In genomic region chr12:40164621-40165020, GRCm38 (mm10) we compare ENCODE assay signal across 9 mouse cellular contexts. TPM values are rescaled to one million over a fixed set of nuclear protein-coding genes. Genes with fewer than 3 reads are reported as not detected.
DNase-seq lines count a peak whose midpoint lies in the region; ATAC-seq and TF ChIP-seq lines count a peak whose summit lies in the region.
"Had no signal": no experiment of that assay in that cellular context is flagged by ENCODE, and none has a peak within 500 bp of the region (broad histone marks: within the 10 kb centered on the region; RNA-seq: fewer than 3 reads in every experiment).

No protein-coding gene starts in this region.

- H3K9me3 ChIP-seq in hindbrain, embryonic 16.5 days (ENCODE audit: control insufficient read depth, low read length) = no peaks in the 10 kb centered on the region

- 5% methylated on average over 2 of the region's 2 CpGs for WGBS in hindbrain, embryonic 16.5 days

- intact Hi-C loops in gastrocnemius, adult 2 months (cut with DNase I) = loop anchor here (2.0 to 5.0 kb wide), 2 partner anchors 82 to 652 kb away; no protein-coding TSS in a partner anchor

- no peaks in the 10 kb centered on the region for H3K36me3 ChIP-seq in hindbrain, embryonic 16.5 days (ENCODE audit: control insufficient read depth, insufficient read depth, low read length)

- ATAC-seq in hindbrain, embryonic 16.5 days = peak; percentile 72

- no peak overlapping the region for H3K4me3 ChIP-seq in gastrocnemius, adult 2 months
- H3K4me3 ChIP-seq in hindbrain, embryonic 16.5 days (ENCODE audit: low read length) = no peak overlapping the region

- DNase-seq in gastrocnemius, adult 2 months = no peak
- DNase-seq in gastrocnemius, postnatal 10 days = no peak
- DNase-seq in B cell, adult 2 months = peak; percentile 19 to 28
- DNase-seq in adipocyte (ENCODE audit: low spot score) = peak; percentile 57
- DNase-seq in lung, postnatal 36 days = peak; percentile 30
- DNase-seq in spleen, postnatal 10 days (ENCODE audit: low spot score in 2 of 2) = no peak
- DNase-seq in urinary bladder, postnatal 4 days (ENCODE audit: low spot score in 2 of 2) = no peak

- H3K9ac ChIP-seq in hindbrain, embryonic 16.5 days (ENCODE audit: low read depth, low read length) = no peak overlapping the region

- no peak overlapping the region for H3K27ac ChIP-seq in gastrocnemius, adult 2 months
- no peak overlapping the region for H3K27ac ChIP-seq in hindbrain, embryonic 16.5 days (ENCODE audit: low read depth, low read length)

- no peak overlapping the region for H3K4me2 ChIP-seq in hindbrain, embryonic 16.5 days (ENCODE audit: low read length)

- H3K27me3 ChIP-seq in hindbrain, embryonic 16.5 days (replicated peaks; ENCODE audit: control insufficient read depth, insufficient read depth, low read length) = no peaks in the 10 kb centered on the region

- no peaks in the 10 kb centered on the region for H3K4me1 ChIP-seq in hindbrain, embryonic 16.5 days (ENCODE audit: control insufficient read depth, insufficient read depth, low read depth, low read length)

- TF ChIP-seq CTCF in gastrocnemius, adult 2 months (IDR thresholded peaks at IDR 0.05) = peak; percentile 78

RNA-seq across cellular contexts. Expression of gene Scin, which starts 30.6 kb away (rescaled TPM):
- 1 to 10 TPM in 1 of 2 experiments, under 1 TPM in 1; 0.92 to 1.0 TPM for total RNA-seq in gastrocnemius, adult 2 months (2021)
- total RNA-seq in gastrocnemius, postnatal 10 days (2021) = 1 to 10 TPM in 1 of 2 experiments, under 1 TPM in 1; 0.82 to 1.3 TPM
- polyA plus RNA-seq in hindbrain, embryonic 16.5 days (2015; fragmentation: Nextera tagmentation; extraction: Ambion mirVana) = 0.21 TPM in 1 of 2 replicates, not detected in the other

RNA-seq across cellular contexts. Expression of gene Lsmem1, which starts 34.7 kb away (rescaled TPM):
- total RNA-seq in gastrocnemius, adult 2 months (2021) = 10 to 100 TPM; 55.8 to 58.6 TPM
- total RNA-seq in gastrocnemius, postnatal 10 days (2021) = 10 to 100 TPM; 40.8 to 45.7 TPM
- 0.16 TPM in 1 of 2 replicates, not detected in the other for polyA plus RNA-seq in hindbrain, embryonic 16.5 days (2015; fragmentation: Nextera tagmentation; extraction: Ambion mirVana)
- total RNA-seq: adrenal gland, postnatal 36 days had no signal

Comparison
In these comparisons a context has a peak if more than half of its experiments do, and no peak if none do; other contexts are left out.
1. DNase-seq: peak in B cell, adult 2 months (2 of 2), adipocyte (single experiment) and lung, postnatal 36 days (single experiment); none in gastrocnemius, adult 2 months (single experiment), gastrocnemius, postnatal 10 days (single experiment), spleen, postnatal 10 days (0 of 2) and urinary bladder, postnatal 4 days (0 of 2).